Mouse (Mus musculus): ENCODE measurements at regions not wholly inside any gene's neighbourhood (a gene's known extent, or its start where the extent isn't known, plus 50 kb on each side); places are given as distances from the start of the nearest gene placed in this dataset.

- DNase-seq (ENCODE audit: extremely low spot score, low spot score) = no peak
Observed at GRCm38 (mm10) chr2:106318695-106319266, 315.4 kb upstream of the Dnajc24 start.

- no peak for DNase-seq (ENCODE audit: extremely low spot score, low spot score)
Observed at GRCm38 (mm10) chr2:106346781-106347180, 343.4 kb upstream of the Dnajc24 start.

- no peak for DNase-seq (ENCODE audit: extremely low spot score, low spot score)
Observed at GRCm38 (mm10) chr2:106347249-106347648, 343.9 kb upstream of the Dnajc24 start.

GRCm38 (mm10) chr2:106355565-106355964 is 337.5 kb upstream of the Mpped2 start:
- no peak for DNase-seq (ENCODE audit: extremely low spot score, low spot score)

GRCm38 (mm10) chr2:106355984-106356547 is 337.0 kb upstream of the Mpped2 start:
- DNase-seq (ENCODE audit: extremely low spot score, low spot score) = peak; percentile 67

GRCm38 (mm10) chr2:106368641-106369040 is 324.4 kb upstream of the Mpped2 start:
- DNase-seq (ENCODE audit: extremely low spot score, low spot score) = no peak

GRCm38 (mm10) chr2:106383415-106384285 is 309.4 kb upstream of the Mpped2 start:
- no peak for DNase-seq (ENCODE audit: extremely low spot score, low spot score)

GRCm38 (mm10) chr2:106384286-106384595 is 308.8 kb upstream of the Mpped2 start:
- no peak for DNase-seq (ENCODE audit: extremely low spot score, low spot score)

GRCm38 (mm10) chr2:106384842-106385241 is 308.2 kb upstream of the Mpped2 start:
- no peak for DNase-seq (ENCODE audit: extremely low spot score, low spot score)

GRCm38 (mm10) chr2:106412158-106412557 is 280.9 kb upstream of the Mpped2 start:
- no peak for DNase-seq (ENCODE audit: extremely low spot score, low spot score)

- DNase-seq (ENCODE audit: extremely low spot score, low spot score) = no peak
Observed at GRCm38 (mm10) chr2:106415474-106416019, 277.5 kb upstream of the Mpped2 start.

GRCm38 (mm10) chr2:106418181-106418580 is 274.9 kb upstream of the Mpped2 start:
- DNase-seq (ENCODE audit: extremely low spot score, low spot score) = no peak

- peak; percentile 27 for DNase-seq (ENCODE audit: extremely low spot score, low spot score)
Observed at GRCm38 (mm10) chr2:106424974-106425373, 268.1 kb upstream of the Mpped2 start.

- no peak for DNase-seq (ENCODE audit: extremely low spot score, low spot score)
Observed at GRCm38 (mm10) chr2:106425451-106425881, 267.6 kb upstream of the Mpped2 start.

GRCm38 (mm10) chr2:106426010-106426409 is 267.1 kb upstream of the Mpped2 start:
- no peak for DNase-seq (ENCODE audit: extremely low spot score, low spot score)

GRCm38 (mm10) chr2:106427237-106427636 is 265.8 kb upstream of the Mpped2 start:
- no peak for DNase-seq (ENCODE audit: extremely low spot score, low spot score)

GRCm38 (mm10) chr2:106428909-106429308 is 264.2 kb upstream of the Mpped2 start:
- no peak for DNase-seq (ENCODE audit: extremely low spot score, low spot score)

GRCm38 (mm10) chr2:106431141-106431540 is 261.9 kb upstream of the Mpped2 start:
- peak; percentile 61 for DNase-seq (ENCODE audit: extremely low spot score, low spot score)

- DNase-seq (ENCODE audit: extremely low spot score, low spot score) = no peak
Observed at GRCm38 (mm10) chr2:106431637-106432199, 261.4 kb upstream of the Mpped2 start.

- peak; percentile 45 for DNase-seq (ENCODE audit: extremely low spot score, low spot score)
Observed at GRCm38 (mm10) chr2:106436136-106436535, 256.9 kb upstream of the Mpped2 start.

GRCm38 (mm10) chr2:106454310-106454974 is 238.6 kb upstream of the Mpped2 start:
- no peak for DNase-seq (ENCODE audit: extremely low spot score, low spot score)
